Mouse (Mus musculus): ENCODE data around the gene Rpl24.

The Rpl24 gene

GRCm38 (mm10) chr16:55970416-55970815 lies 4.3 kb downstream of the Rpl24 start:
- no peak for ATAC-seq (ENCODE audit: low TSS enrichment)

DNA sequence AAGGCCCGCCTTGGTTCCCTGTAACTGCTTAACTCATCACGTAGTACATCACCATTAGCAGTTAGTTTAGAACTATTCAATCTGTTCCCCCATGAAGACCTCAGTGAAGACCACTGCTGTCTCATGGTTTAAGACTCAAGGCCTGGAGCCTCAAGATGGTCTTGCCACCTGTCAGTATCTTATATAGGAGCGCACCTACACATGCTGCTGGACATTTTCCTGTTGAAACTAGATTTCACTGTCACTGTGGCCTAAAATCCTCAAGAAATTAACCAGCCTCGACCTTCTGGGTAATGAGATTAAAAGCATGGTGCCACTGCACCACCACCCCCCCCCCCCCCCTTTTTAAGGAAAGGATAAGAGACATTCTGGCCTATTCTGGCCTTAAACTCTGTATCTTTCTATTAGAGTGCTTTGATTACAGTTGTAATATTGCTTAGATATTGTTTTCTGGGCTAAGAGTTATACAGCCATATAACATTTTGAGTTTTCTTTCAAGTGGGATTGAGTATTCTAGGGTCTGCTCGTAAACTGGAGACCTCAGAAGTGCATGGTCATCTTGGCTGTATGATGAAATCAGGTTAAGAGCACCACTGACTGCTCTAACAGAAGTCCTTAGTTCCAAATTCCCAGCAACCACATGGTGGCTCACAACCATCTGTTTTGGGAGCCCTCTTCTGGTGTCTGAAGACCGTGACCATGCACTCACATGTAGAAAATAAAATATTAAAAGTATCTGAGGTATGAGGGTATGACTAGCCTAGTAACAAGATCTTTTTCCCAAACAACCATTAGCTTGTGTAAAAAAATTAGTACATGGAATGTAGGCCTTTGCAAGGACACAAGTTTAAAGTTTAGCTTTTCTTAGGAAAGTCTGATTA lies 5.9 kb downstream of the Rpl24 start:
- no peak for ATAC-seq (ENCODE audit: low TSS enrichment)

DNA sequence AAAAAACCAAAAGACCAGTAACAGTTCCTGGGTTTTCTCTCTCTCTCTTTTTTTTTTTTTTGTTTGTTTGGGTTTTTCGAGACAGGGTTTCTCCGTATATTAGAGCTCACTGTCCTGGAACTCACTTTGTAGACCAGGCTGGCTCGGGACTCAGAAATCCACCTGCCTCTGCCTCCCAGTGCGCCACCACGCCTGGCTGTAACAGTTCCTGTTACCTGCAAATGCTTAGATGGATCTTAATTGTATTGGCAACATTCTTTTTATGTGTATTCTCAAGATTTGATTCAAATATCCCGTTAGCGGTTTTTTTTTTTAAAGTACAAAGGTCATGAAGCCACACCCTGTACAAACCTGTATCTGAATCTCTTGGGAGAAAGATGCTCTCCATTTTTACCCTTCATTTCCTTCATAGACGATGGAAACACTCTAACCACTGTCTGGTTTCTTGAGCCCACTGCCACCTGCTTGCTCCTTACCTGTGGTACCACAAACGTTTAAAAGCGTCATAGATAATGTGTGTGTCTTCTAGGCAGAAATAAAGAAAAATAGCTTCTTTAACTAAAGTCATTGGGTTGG lies 6.6 kb downstream of the Rpl24 start:
- no peak for ATAC-seq (ENCODE audit: low TSS enrichment)

DNA sequence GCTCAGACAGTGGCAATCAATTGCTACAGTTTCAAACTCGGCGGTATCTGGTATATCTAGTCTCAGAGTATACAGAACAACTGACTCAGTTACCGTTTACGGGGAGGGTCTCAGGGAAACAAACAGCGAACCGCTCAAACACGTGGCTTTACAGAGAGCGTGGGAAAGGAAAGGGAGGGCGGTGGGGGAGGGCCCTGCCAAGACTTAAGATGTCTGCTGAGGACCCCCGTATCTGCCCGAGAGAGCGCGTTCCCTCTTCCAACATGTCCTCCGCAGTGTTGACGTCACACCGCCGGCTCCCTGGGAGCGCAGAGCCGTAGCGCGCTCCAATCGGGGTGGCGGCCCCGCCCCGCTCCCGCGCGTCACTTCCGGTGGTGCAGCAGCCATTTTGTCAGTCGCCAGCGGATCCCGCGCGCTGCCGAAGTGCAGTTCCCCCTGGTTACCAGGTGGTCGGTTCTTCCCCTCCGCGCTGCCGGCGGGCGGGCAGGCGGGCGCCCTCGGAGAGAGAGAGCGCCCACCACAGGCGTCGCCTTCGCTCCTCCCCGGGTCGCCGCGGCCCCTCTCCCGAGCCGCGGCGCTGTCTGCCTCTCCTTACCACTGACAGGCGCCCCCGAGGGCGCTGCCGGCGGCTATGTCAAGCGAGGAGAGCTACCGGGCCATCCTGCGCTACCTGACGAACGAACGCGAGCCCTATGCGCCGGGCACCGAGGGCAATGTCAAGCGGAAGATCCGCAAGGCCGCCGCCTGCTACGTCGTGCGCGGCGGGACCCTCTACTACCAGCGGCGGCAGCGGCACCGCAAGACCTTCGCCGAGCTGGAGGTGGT lies 7.6 kb downstream of the Rpl24 start, which contains the start of gene Zbtb11:
Gene Zbtb11, plus strand, starts transcription at position 453 of the 825 bp plus-strand sequence.
- ATAC-seq (ENCODE audit: low TSS enrichment), result peak; percentile 92

DNA sequence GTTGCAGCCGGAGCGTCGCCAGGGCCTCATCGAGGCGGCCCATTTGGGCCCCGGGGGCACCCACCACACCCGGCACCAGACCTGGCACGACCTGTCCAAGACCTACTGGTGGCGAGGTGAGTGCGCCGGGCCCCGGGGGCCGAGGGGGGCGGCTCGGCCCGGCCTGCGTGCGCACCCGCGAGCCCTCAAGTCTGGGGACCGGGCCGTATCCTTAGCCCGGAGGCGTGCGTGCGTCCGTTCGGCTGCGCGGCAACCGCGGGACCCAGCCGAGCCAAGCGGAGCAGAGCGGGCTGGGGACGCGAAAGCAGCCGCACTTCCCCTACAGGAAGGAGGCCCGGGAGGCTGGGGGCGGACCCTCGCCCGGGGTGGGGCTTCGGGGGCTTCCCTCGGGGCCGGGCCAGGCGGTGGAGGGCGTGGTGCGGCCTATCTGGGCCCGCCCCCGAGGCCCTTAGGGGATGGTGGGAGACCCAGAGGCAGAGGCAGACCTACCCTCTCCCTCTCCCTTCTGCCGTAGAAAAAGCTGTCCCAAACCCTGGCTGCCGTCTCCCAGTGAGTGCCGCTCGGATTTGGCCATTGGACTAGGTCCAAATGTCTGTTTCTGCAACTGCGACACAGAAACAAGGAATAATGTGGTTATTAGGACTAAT lies 8.3 kb downstream of the Rpl24 start:
- peak; percentile 74 for ATAC-seq (ENCODE audit: low TSS enrichment)

DNA sequence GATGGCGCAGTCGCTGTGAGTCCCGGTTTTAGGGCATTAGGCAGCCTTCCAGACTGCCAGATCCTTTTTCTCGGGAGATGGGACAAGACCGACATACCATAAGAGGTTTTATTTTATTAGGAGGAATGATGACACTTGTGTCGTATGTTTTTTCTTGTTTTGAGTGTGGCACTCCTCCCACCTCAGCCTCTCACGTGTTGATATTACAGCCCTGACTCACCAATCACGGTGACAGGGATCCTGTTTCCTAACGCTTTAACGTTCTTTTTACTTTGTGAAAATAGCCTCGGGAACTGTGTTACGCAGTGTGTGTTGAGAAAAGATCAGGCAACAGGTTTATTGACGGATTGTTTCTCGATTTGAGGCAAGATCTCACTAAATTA lies 8.8 kb downstream of the Rpl24 start:
- ATAC-seq (ENCODE audit: low TSS enrichment), result peak; percentile 0; the same call in 1 of the 2 replicates

- ATAC-seq (ENCODE audit: low TSS enrichment), result no peak
Measured at GRCm38 (mm10) chr16:55986001-55986400, 19.9 kb downstream of the Rpl24 start.

GRCm38 (mm10) chr16:55990311-55990710 lies 24.2 kb downstream of the Rpl24 start:
- no peak for ATAC-seq (ENCODE audit: low TSS enrichment)

DNA sequence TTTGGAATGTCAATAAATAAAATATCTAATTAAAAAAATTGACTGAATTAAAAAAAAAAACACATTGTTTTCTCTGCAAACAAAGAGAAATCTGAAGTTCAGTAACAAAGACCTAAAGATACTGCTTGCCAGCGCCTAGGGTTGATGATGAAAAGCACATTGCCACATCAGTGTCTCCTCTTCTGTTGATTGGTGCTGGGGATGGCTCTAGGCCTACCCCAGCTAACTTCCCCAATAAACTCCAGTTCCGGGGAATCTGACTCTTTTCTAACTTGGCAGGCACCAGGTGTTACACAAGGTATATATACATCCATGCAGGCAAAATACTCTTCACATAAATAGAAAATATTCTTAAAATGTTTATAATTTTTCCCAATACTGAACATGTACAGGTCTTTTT lies 28.2 kb downstream of the Rpl24 start:
- ATAC-seq (ENCODE audit: low TSS enrichment), result no peak

DNA sequence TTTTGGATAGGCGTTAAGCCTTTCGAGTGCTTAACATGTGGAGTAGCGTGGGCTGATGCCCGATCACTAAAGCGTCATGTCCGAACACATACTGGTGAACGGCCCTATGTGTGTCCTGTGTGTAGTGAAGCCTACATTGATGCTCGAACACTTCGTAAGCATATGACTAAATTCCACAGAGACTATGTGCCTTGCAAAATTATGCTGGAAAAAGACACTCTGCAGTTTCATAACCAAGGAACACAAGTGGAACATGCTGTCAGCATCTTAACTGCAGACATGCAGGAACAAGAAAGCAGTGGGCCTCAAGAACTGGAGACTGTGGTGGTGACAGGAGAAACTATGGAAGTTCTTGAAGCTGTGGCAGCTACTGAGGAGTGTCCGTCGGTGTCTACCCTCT lies 40.7 kb downstream of the Rpl24 start:
- ATAC-seq (ENCODE audit: low TSS enrichment), result peak; percentile 79

DNA sequence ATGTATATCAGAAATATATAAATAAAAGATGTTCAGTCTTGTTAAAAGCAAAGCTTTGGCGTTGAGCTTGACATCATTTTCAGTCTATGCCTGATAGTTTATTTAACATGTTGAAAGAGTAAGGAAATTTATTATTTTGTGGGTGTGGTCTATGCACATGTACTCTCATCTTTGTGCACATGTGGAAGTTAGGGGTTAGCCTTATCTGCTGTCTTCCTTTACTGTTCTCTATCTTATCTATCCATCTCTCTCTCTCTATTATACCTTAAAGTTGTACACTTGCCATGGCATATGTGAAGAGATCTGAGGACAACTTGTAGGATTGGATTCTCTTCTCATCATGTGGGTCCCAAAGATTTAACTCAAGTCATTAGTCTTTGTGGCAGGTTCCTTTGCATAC lies 42.8 kb downstream of the Rpl24 start:
- no peak for ATAC-seq (ENCODE audit: low TSS enrichment)

DNA sequence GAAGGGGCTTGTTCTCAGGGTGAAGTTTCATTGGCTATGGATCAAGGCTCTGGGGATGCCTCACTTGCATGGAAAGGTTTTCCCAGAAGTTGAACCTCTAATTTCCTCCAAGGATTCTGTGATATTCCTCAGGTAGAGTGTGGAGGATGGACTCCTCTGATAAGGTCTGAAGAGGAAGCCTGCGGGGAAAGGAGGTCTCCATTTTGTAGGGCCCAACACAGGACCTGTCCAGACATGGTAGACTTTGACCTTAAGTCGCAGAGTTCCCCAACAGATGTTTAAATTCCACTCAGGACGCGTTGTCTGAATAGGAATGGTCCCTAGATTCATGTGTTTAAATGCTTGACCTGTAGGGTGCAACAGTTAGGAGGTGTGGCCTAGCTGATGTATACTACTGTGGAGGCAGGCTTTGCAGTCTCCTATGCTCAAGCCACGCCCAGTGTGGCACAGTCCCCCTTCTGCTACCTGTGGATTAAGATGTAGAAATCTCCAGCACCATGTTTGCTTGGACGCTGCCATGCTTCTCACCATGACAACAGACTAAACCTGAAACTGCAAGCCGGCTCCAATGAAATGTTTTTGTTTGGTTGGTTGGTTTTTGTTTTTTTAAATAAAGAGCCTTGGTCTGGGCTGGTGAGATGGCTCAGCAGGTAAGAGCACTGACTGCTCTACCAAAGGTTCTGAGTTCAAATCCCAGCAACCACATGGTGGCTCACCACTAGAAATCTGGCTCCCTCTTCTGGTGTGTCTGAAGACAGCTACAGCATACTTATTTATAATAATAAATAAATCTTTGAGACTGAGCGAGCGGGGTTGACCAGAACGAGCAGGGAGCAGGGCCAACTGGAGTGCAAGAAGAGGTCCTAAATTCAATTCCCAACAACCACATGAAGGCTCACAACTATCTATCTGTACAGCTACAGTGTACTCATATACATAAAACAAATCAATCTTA lies 47.0 kb downstream of the Rpl24 start:
- no peak for ATAC-seq (ENCODE audit: low TSS enrichment)

DNA sequence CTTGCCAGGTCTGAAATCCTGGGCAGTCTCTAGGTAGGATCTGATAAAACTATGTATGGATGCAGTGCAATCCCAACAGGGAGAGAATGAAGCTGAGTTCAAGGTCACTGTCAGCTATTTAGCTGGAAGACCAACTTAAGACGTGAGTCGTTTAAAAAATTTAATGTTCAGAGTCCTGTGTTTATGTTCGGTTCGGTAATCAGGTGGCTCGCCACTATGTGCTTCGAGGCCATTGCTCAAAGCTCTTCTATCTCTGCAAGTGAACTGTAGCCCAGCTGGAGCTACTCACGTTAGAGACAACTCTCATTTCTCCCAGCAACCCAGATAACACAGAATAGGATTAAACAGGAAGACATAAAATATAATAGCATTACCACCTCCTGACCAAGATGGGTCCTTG lies 48.0 kb downstream of the Rpl24 start:
- no peak for ATAC-seq (ENCODE audit: low TSS enrichment)

- no peak for ATAC-seq (ENCODE audit: low TSS enrichment)
Measured at GRCm38 (mm10) chr16:56019660-56020059, 53.6 kb downstream of the Rpl24 start.
